Mouse (Mus musculus) forebrain, embryonic 12.5 days (tissue): ENCODE data around the gene Rnf7. TPM values are rescaled to one million over a fixed set of nuclear protein-coding genes. Genes with fewer than 3 reads are reported as not detected.
"Not testable (repeated sequence)": the region's sequence is repeated elsewhere in the genome, so short reads cannot be mapped to it uniquely, and the experiment has no call there.

ENCODE experiments used
- ATAC-seq: fragments of 200-750 bp; cut with Nextera tagmentation; 2 replicates; pipeline ENCODE4 v1.8.0; 2017; ENCODE audit warnings: moderate TSS enrichment; ENCODE audit not compliant: low FRiP score
- H3K27ac ChIP-seq: fragments of 300-500 bp; sonication (generic); 2 replicates; pipeline ENCODE4 v1.5.1; 2016; ENCODE audit warnings: mild to moderate bottlenecking
- H3K27me3 ChIP-seq: fragments of 300-500 bp; sonication (generic); 2 replicates; pipeline ENCODE4 v1.6.1; 2016; ENCODE audit warnings: mild to moderate bottlenecking
- H3K36me3 ChIP-seq: fragments of 300-500 bp; sonication (generic); replicated peaks from 2 replicates; pipeline ENCODE4 v1.6.1; 2016; ENCODE audit warnings: mild to moderate bottlenecking
- H3K4me1 ChIP-seq: fragments of 300-500 bp; sonication (generic); 2 replicates; pipeline ENCODE4 v1.6.1; 2016
- H3K4me2 ChIP-seq: fragments of 300-500 bp; sonication (generic); 2 replicates; pipeline ENCODE4 v1.6.1; 2016; ENCODE audit warnings: mild to moderate bottlenecking, moderate library complexity
- H3K4me3 ChIP-seq: fragments of 300-500 bp; sonication (generic); replicated peaks from 2 replicates; pipeline ENCODE4 v1.5.1; 2016; ENCODE audit warnings: mild to moderate bottlenecking
- H3K9ac ChIP-seq: fragments of 300-500 bp; sonication (generic); 2 replicates; pipeline ENCODE4 v1.6.1; 2016; ENCODE audit warnings: mild to moderate bottlenecking
- H3K9me3 ChIP-seq: fragments of 300-500 bp; sonication (generic); 2 replicates; pipeline ENCODE4 v1.6.1; 2016
- WGBS: fragments of 180-500 bp; shearing (Covaris S2); methylation state at CpG from one replicate; pipeline ENCODE4 v1.1.7; 2016; 5-methylcytosine and 5-hydroxymethylcytosine counted together
- polyA plus RNA-seq: library from polyadenylated mRNA; unstranded; fragments of >200 nt; fragmentation: Nextera tagmentation; extraction: Ambion mirVana; gene quantifications from 2 replicates; pipeline ENCODE4 v1.2.1, GENCODE M21; 2016

Gene Rnf7
- polyA plus RNA-seq, 1 experiment from 2014 or later = 231 TPM

GRCm38 (mm10) chr9:96502856-96503610, 24.6 kb upstream of the Rnf7 start:
- ATAC-seq = no peak
- Histone ChIP-seq H3K9me3 (no peaks in the 10 kb centered on the region), H3K36me3 (no peaks in the 10 kb centered on the region), H3K27ac (no peak overlapping the region), H3K4me2 (no peak overlapping the region), H3K9ac (no peak overlapping the region), H3K27me3 (peaks cover 2% of the 10 kb centered on the region; the same call in 1 of the 2 replicates), H3K4me3 (no peak overlapping the region), H3K4me1 (peaks cover 8% of the 10 kb centered on the region)
- 85% methylated on average over 6 of the region's 6 CpGs for WGBS

GRCm38 (mm10) chr9:96501217-96501616, 22.7 kb upstream of the Rnf7 start:
- Histone ChIP-seq H3K4me2 (no peak overlapping the region), H3K4me1 (peaks cover 5% of the 10 kb centered on the region), H3K9ac (no peak overlapping the region), H3K9me3 (no peaks in the 10 kb centered on the region), H3K4me3 (no peak overlapping the region), H3K27me3 (no peaks in the 10 kb centered on the region), H3K36me3 (no peaks in the 10 kb centered on the region), H3K27ac (no peak overlapping the region)
- ATAC-seq = no peak
- WGBS = 89% methylated on average over 7 of the region's 7 CpGs

DNA sequence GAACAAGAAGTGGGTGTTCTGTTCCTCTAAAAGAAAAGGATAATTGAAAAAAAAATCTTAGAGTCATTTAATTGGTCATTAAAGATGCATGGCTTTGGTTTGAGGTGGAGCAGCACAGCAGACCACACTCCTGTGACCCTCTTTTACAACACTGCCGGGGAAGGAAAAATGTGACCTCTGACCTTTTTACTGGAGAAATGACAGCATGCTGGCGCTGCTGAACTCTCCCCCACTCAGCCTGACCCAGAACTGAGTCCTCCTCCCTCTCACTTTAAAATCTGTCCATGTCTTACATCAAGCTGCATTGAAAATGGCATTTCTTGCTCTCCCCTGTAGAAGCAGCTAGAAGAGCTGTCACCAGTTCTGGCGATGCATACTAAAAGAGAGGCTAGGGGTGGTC, 14.7 kb upstream of the Rnf7 start:
- WGBS = 51% methylated on average over 3 of the region's 3 CpGs
- no peak overlapping the region for H3K9ac ChIP-seq
- no peak for ATAC-seq
- no peak overlapping the region for H3K27ac ChIP-seq
- no peak overlapping the region for H3K4me3 ChIP-seq
- H3K4me2 ChIP-seq = no peak overlapping the region
- no peaks in the 10 kb centered on the region for H3K36me3 ChIP-seq
- H3K4me1 ChIP-seq = no peaks in the 10 kb centered on the region
- no peaks in the 10 kb centered on the region for H3K27me3 ChIP-seq
- no peaks in the 10 kb centered on the region for H3K9me3 ChIP-seq

GRCm38 (mm10) chr9:96491810-96492209, 13.3 kb upstream of the Rnf7 start:
- Histone ChIP-seq H3K36me3 (no peaks in the 10 kb centered on the region), H3K4me1 (no peaks in the 10 kb centered on the region), H3K4me2 (no peak overlapping the region), H3K9me3 (no peaks in the 10 kb centered on the region), H3K27me3 (no peaks in the 10 kb centered on the region), H3K27ac (no peak overlapping the region), H3K4me3 (no peak overlapping the region), H3K9ac (no peak overlapping the region)
- WGBS = 34% methylated on average over 12 of the region's 12 CpGs
- no peak for ATAC-seq

DNA sequence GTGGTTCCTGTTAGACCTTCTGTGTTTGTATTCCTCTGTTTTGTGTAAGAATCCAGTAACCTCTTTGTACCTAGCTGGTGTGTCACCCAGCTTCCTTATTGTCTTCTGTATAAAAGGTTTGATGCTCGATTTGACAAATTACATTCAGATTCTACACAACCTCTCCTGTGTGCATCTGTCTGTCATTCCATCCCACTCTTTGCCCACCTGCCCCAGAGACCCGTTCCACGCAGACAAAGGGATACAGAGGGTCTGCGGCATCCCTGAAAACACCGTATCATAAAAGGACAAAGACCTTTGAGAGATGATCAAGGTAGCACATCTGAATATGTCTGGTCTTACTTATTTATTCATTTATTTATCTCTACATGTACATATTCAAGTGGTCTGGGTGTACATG, 9.4 kb upstream of the Rnf7 start:
- 91% methylated on average over 5 of the region's 5 CpGs for WGBS
- not testable (repeated sequence) for H3K9ac ChIP-seq, H3K36me3 ChIP-seq, H3K4me1 ChIP-seq, ATAC-seq, H3K27ac ChIP-seq, H3K4me3 ChIP-seq, H3K4me2 ChIP-seq, H3K9me3 ChIP-seq, H3K27me3 ChIP-seq

DNA sequence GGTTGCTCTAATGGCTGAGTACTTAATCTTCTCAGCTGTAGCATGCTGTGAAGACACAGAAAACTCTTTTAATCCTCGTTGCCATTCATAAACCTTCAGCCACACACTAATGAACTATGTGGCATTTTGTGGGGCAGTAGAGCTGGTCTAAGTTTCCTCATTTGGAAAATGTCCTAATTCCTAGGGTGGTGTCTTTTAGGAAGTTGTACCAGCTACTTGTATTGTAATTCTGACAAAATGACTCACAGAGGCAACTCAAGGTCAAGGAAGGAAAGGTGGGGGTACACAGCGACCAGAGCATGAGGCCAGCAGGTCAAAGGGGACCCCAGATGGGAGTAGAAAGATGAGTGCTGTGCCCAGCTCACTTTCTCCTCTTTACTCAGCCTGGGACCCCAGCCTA, 5.2 kb upstream of the Rnf7 start:
- H3K4me3 ChIP-seq = no peak overlapping the region
- H3K27me3 ChIP-seq = peaks cover 18% of the 10 kb centered on the region; the same call in 1 of the 2 replicates
- 35% methylated on average over 2 of the region's 2 CpGs for WGBS
- H3K9ac ChIP-seq = no peak overlapping the region
- ATAC-seq = no peak
- H3K9me3 ChIP-seq = no peaks in the 10 kb centered on the region
- no peaks in the 10 kb centered on the region for H3K4me1 ChIP-seq
- H3K27ac ChIP-seq = no peak overlapping the region
- no peak overlapping the region for H3K4me2 ChIP-seq
- no peaks in the 10 kb centered on the region for H3K36me3 ChIP-seq

DNA sequence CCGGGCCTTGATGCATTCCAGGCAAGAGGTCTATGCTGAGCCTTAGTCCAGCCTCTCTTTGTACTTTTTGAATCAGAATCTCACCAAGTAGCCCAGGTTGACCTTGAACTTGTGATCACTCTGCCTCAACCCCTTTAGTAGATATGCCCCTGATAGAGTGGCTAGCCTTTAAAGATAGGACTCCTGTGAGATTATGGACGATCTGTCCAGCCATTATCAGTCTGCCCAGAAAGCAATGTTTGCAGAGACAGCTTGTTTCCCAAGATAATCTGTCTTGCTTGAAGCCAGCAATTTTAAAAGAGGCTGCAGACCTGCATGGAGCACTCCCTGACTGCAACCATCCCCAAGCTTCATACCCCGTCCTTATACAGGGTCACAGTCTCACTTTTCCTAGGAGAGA, 4.6 kb upstream of the Rnf7 start:
- H3K4me2 ChIP-seq = no peak overlapping the region
- no peak overlapping the region for H3K4me3 ChIP-seq
- 71% methylated on average over 3 of the region's 3 CpGs for WGBS
- H3K27me3 ChIP-seq = peaks cover 18% of the 10 kb centered on the region; the same call in 1 of the 2 replicates
- no peak overlapping the region for H3K27ac ChIP-seq
- no peaks in the 10 kb centered on the region for H3K4me1 ChIP-seq
- no peaks in the 10 kb centered on the region for H3K36me3 ChIP-seq
- no peak overlapping the region for H3K9ac ChIP-seq
- no peaks in the 10 kb centered on the region for H3K9me3 ChIP-seq
- no peak for ATAC-seq

DNA sequence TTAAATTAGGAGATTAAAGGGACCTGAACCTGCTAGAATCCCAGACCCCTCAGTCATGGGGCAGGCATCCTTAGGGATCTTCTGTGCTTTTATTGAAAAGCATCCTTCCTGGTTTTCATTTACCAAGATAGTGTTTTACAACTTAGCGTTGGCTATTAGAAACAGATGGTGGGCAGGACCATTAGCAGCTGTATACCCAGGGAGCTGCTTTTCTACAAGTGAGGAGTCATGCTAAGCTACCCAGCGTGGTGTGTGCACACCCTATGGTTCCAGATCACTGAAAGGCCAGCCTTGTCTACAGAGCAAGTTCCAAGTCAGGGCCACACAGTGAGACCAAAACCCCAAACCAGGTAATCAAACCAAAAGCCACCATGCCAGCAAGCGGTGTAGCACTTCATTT, 6.1 kb downstream of the Rnf7 start:
- Histone ChIP-seq H3K36me3 (peaks cover 50% of the 10 kb centered on the region), H3K4me3 (no peak overlapping the region), H3K9ac (no peak overlapping the region), H3K4me2 (no peak overlapping the region), H3K4me1 (peaks cover 20% of the 10 kb centered on the region), H3K27ac (no peak overlapping the region), H3K27me3 (no peaks in the 10 kb centered on the region), H3K9me3 (no peaks in the 10 kb centered on the region)
- ATAC-seq = no peak
- 87% methylated on average over 3 of the region's 3 CpGs for WGBS

DNA sequence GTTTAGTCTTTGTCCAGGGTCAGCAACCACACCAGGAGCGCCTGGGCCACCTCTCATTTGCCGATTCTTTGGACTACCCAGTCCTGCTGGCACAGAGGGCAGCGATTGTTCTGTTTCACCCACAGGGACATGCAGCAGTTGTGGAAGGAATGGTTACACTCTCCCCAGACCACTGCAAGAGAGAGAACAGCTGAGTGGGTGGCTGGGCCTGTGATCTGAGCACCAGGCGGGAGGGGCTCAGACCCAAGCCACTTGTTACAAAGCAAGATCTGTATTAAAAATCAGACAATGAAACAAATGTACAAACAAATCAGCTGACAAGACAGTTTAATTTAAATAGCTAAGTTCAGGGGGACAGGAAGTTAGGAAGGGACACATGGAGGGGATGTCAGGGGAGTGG, 6.8 kb downstream of the Rnf7 start:
- not testable (repeated sequence) for H3K4me2 ChIP-seq, H3K9ac ChIP-seq, H3K4me3 ChIP-seq, ATAC-seq, H3K9me3 ChIP-seq, H3K27ac ChIP-seq, H3K27me3 ChIP-seq
- peaks cover 13% of the 10 kb centered on the region; the same call in 1 of the 2 replicates for H3K4me1 ChIP-seq
- 79% methylated on average over 4 of the region's 4 CpGs for WGBS
- peaks cover 57% of the 10 kb centered on the region for H3K36me3 ChIP-seq

DNA sequence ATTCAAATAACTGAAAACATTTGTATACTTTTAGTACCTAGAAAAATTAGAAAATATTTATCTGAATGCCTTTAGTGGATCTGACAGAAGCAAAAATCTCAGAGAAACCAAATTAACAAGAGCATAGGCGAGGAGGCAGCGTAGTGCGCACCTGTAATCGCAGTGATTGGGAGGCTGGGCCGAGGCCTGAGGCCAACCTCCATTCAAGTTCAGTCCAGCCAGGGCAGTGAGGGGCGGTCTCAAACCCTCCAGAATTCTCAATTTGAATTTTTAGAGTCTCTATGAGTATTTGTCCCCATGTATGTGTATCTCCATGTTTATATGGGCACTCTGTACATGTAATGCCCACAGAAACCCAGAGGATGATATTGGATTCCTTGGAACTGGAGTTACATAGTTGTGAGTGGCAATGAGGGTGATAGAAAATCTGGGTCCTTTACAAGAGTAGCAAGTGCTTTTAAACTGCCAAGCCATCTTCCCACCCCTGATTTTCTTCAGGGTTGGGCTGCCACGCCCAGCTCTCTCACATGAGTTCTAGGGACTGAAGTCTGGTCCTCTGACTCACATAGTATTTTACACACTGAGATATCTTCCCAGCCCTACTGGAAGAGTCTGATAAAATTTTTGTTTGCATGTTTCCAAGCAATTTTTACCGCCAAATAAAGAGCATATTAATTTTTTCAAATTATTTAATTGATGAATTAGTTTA, 8.1 kb downstream of the Rnf7 start:
- Histone ChIP-seq H3K27me3 (no peaks in the 10 kb centered on the region), H3K9me3 (no peaks in the 10 kb centered on the region), H3K4me1 (0 out of 2 replicates have a peak, but pooled peaks cover 4% of the 10 kb centered on the region), H3K27ac (no peak overlapping the region), H3K9ac (no peak overlapping the region), H3K36me3 (peaks cover 58% of the 10 kb centered on the region), H3K4me3 (no peak overlapping the region), H3K4me2 (no peak overlapping the region)
- no peak for ATAC-seq
- WGBS = 91% methylated on average over 8 of the region's 8 CpGs

DNA sequence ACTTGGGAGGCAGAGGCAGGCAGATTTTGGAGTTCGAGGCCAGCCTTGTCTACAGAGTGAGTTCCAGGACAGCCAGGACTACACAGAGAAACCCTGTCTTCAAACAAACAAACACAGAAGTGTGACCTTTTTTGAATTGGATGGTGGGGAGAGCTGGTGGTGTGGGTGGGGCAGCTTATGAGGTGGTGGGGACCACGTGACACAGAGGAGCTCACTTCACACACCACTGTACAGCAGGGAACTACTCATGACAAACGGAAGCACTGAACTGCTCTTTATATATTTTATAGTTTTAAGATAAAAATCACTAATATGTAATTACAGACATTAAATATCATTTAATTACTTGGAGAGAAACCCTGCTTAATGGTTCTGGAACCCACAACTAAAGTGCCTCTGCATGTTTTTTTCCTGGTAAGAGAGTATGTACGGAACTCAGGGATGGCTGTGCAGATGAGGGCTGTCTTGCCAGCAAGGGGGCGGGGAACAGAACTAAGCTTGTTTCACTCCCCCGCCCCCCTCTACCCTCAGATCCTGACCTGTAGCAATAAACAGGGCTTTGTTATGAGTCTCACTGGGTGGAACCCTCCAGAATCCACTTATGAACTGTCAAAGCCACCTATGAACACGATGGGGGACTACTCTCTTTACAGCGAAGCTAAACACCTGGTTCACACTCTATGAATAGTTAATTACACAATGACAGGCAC, 8.8 kb downstream of the Rnf7 start:
- Histone ChIP-seq H3K9ac (no peak overlapping the region), H3K4me1 (0 out of 2 replicates have a peak, but pooled peaks cover 3% of the 10 kb centered on the region), H3K9me3 (no peaks in the 10 kb centered on the region), H3K4me3 (no peak overlapping the region), H3K36me3 (peaks cover 53% of the 10 kb centered on the region), H3K4me2 (no peak overlapping the region), H3K27ac (no peak overlapping the region), H3K27me3 (no peaks in the 10 kb centered on the region)
- 0 out of 2 replicates have a peak, but pooled peaks have one; percentile 51 for ATAC-seq
- 80% methylated on average over 8 of the region's 8 CpGs for WGBS

DNA sequence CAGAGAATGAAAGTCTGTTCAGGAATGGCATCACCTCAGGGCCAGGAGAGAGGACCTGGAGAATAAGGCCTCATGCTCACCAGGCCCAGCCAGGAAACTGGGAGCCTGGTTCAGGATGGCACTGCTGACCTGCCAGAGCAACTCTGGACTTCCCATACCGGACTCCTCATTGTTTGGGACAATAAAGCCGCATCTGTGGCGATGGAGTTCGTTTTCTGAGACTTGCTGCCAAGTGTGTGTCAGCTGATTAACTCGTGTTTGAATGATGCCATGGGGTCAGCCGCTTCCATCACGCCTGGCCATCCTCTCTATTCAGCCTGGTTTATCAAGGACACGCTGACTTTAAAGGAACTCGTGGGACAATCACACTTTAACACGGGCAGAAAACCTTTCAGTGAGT, 14.8 kb downstream of the Rnf7 start:
- peaks cover 34% of the 10 kb centered on the region for H3K36me3 ChIP-seq
- H3K4me2 ChIP-seq = no peak overlapping the region
- peaks cover 15% of the 10 kb centered on the region for H3K4me1 ChIP-seq
- 80% methylated on average over 10 of the region's 10 CpGs for WGBS
- no peak for ATAC-seq
- no peak overlapping the region for H3K4me3 ChIP-seq
- no peak overlapping the region for H3K9ac ChIP-seq
- peaks cover 12% of the 10 kb centered on the region for H3K9me3 ChIP-seq
- H3K27ac ChIP-seq = no peak overlapping the region
- no peaks in the 10 kb centered on the region for H3K27me3 ChIP-seq
